Mouse (Mus musculus) spleen, adult 2 months (tissue): ENCODE results near the gene Lsm3. TPM values are rescaled to one million over a fixed set of nuclear protein-coding genes. Genes with fewer than 3 reads are reported as not detected.

ENCODE experiments used
- DNase-seq, 2 experiments: peaks; one replicate each; pipeline versions ENCODE4 v3.0.0 to v3.0.0-alpha.2; 2012 to 2021; ENCODE audit warnings: low spot score in 2 of 2, low read depth in 1 of 2
- H3K27ac ChIP-seq: fragments of 200-500 bp; 2 replicates; pipeline ENCODE4 v1.5.1; 2012; ENCODE audit warnings: low read length, inconsistent platforms; ENCODE audit not compliant: insufficient read depth
- H3K27me3 ChIP-seq: fragments of 200-500 bp; 2 replicates; pipeline ENCODE4 v1.6.1; 2012; ENCODE audit warnings: mild to moderate bottlenecking, moderate library complexity, low read length, inconsistent platforms; ENCODE audit not compliant: control insufficient read depth, insufficient read depth
- H3K36me3 ChIP-seq: fragments of 200-500 bp; 2 replicates; pipeline ENCODE4 v1.6.1; 2012; ENCODE audit warnings: mild to moderate bottlenecking, low read length, inconsistent platforms; ENCODE audit not compliant: control insufficient read depth, insufficient read depth
- H3K4me1 ChIP-seq: fragments of 200-500 bp; 2 replicates; pipeline ENCODE4 v1.6.1; 2011; ENCODE audit warnings: inconsistent platforms; ENCODE audit not compliant: control insufficient read depth, insufficient read depth, insufficient read length
- H3K4me3 ChIP-seq: fragments of 200-500 bp; 2 replicates; pipeline ENCODE4 v1.5.1; 2011; ENCODE audit warnings: mild to moderate bottlenecking, inconsistent platforms; ENCODE audit not compliant: insufficient read depth, insufficient read length; ENCODE audit errors: extremely low read depth
- CTCF ChIP-seq: fragments of 200-500 bp; IDR thresholded peaks from 2 replicates; pipeline ENCODE4 v1.5.1; 2011; ENCODE audit warnings: mild to moderate bottlenecking, inconsistent platforms; ENCODE audit not compliant: insufficient read depth, insufficient read length, insufficient replicate concordance; ENCODE audit errors: extremely low read depth
- POLR2A ChIP-seq: fragments of 200-500 bp; IDR thresholded peaks from 2 replicates; pipeline ENCODE4 v1.6.1; 2011; ENCODE audit warnings: low read depth, low read length, inconsistent platforms
- WGBS: fragments of 180-500 bp; shearing (Covaris S2); methylation state at CpG from one replicate; pipeline ENCODE4 v1.1.7; 2018; 5-methylcytosine and 5-hydroxymethylcytosine counted together
- polyA plus RNA-seq: library from polyadenylated mRNA; depleted of rRNA; stranded (reverse); fragments of >200 nt; gene quantifications from 2 replicates; pipeline ENCODE4 v1.2.3, GENCODE M21; 2012

Lsm3 gene
- polyA plus RNA-seq, 1 experiment = 10.5 TPM

GRCm38 (mm10) chr6:91527227-91527860, 11.6 kb downstream of the Lsm3 start:
- Histone ChIP-seq H3K27me3 (no peaks in the 10 kb centered on the region), H3K4me1 (no peaks in the 10 kb centered on the region), H3K4me3 (no peak overlapping the region), H3K27ac (no peak overlapping the region), H3K36me3 (peaks cover 16% of the 10 kb centered on the region; the same call in 1 of the 2 replicates)
- WGBS = 56% methylated on average over 5 of the region's 5 CpGs
- TF ChIP-seq CTCF (no peak), POLR2A (no peak)
- DNase-seq = no peak

- no peak for DNase-seq
- Histone ChIP-seq H3K4me1 (no peaks in the 10 kb centered on the region), H3K36me3 (peaks cover 11% of the 10 kb centered on the region; the same call in 1 of the 2 replicates), H3K27me3 (no peaks in the 10 kb centered on the region), H3K4me3 (no peak overlapping the region), H3K27ac (no peak overlapping the region)
- TF ChIP-seq POLR2A = no peak
- no peak for TF ChIP-seq CTCF
- 93% methylated on average over 7 of the region's 7 CpGs for WGBS
These were observed 12.5 kb downstream of the Lsm3 start for GRCm38 (mm10) chr6:91528265-91528664.

DNA sequence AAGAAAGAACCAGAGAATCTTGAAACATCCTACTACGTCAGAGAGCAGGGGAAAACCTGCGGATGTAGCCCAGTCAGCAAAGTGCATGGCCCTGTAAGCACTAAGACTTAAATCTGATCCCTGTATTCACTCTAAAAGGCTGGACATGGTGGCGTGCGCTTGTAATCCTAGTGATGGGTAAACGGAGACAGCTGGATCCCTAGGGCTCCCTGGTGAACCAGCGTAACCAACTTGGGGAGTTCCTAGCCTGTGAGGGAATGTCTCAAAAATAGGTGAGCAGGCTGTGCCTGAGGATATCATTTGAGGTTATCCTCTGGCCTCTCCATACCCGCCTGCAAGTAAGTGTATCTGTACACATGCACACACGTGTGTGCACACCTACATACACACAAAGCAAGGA, 14.9 kb downstream of the Lsm3 start:
- H3K4me1 ChIP-seq = no peaks in the 10 kb centered on the region
- no peaks in the 10 kb centered on the region for H3K27me3 ChIP-seq
- H3K27ac ChIP-seq = no peak overlapping the region
- 93% methylated on average over 8 of the region's 8 CpGs for WGBS
- 0 out of 2 replicates have a peak, but pooled peaks cover 1% of the 10 kb centered on the region for H3K36me3 ChIP-seq
- no peak for DNase-seq
- H3K4me3 ChIP-seq = no peak overlapping the region
- TF ChIP-seq CTCF (no peak), POLR2A (no peak)

DNA sequence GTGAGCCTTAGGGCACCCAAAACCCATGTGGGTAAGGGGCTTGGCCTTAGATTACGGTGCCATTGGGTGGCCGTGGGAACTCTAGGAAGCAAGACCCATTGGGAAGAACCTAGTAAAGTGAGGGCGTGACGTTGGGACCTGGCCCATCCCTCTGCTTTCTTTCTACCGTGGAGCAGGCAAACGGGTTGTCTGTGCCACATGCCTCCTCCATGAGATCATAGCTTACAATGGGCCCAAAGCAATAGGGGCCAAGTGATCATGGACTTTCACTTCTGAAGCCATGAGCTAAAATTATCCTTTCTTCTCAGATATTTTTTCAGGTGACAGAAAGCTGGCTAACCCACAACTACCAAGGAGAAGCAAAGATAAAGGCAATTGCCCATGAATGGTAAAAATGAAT, 15.5 kb downstream of the Lsm3 start:
- H3K27me3 ChIP-seq = no peaks in the 10 kb centered on the region
- no peak for TF ChIP-seq CTCF
- TF ChIP-seq POLR2A = no peak
- 86% methylated on average over 6 of the region's 6 CpGs for WGBS
- H3K4me1 ChIP-seq = no peaks in the 10 kb centered on the region
- H3K36me3 ChIP-seq = 0 out of 2 replicates have a peak, but pooled peaks cover 1% of the 10 kb centered on the region
- H3K4me3 ChIP-seq = no peak overlapping the region
- DNase-seq = no peak
- no peak overlapping the region for H3K27ac ChIP-seq

GRCm38 (mm10) chr6:91532661-91533060, 16.9 kb downstream of the Lsm3 start:
- 79% methylated on average over 6 of the region's 6 CpGs for WGBS
- Histone ChIP-seq H3K4me1 (no peaks in the 10 kb centered on the region), H3K36me3 (0 out of 2 replicates have a peak, but pooled peaks cover 1% of the 10 kb centered on the region), H3K27me3 (no peaks in the 10 kb centered on the region), H3K27ac (no peak overlapping the region), H3K4me3 (no peak overlapping the region)
- DNase-seq = no peak
- TF ChIP-seq POLR2A = no peak
- no peak for TF ChIP-seq CTCF

DNA sequence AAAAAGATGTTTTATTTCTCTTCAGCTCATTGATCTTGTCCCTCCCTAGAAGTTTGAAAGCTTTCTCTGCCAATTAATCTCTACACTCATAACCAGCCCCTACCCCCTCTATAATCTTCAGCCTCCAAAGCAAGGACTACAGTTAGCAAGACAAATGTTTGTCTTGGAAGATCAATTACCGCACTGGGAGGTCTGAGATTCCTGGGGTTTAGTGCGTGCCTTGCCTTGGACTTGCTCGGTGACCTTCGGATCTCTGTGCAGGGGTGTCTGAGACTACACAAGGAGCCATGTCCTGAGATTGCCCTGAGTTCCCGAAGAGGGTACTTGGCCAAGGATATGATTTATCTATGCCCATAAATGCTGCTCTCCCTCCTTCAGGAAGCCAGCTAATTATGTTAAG, 17.6 kb downstream of the Lsm3 start:
- DNase-seq = no peak
- Histone ChIP-seq H3K27me3 (no peaks in the 10 kb centered on the region), H3K27ac (no peak overlapping the region), H3K4me3 (no peak overlapping the region), H3K4me1 (no peaks in the 10 kb centered on the region), H3K36me3 (0 out of 2 replicates have a peak, but pooled peaks cover 1% of the 10 kb centered on the region)
- TF ChIP-seq POLR2A (no peak), CTCF (no peak)
- 81% methylated on average over 5 of the region's 5 CpGs for WGBS

DNA sequence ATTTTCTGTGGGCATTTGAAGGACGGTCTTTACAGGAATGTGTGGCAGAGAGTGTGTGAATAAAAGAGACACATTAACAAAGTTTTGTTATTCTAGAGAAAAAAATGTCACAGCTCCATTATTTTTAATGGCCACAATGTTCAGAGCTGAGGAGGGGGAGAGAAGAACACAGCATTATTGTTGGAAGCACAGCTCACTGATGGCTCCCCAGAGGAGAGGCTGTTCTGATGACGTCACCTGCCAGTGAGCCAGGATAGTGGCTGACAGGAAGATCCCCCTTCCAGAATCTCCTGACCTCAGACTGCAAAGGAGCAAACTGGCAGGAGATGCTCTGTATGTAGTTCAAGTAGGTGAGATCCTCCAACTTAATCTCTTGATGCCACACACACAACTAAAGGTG, 18.0 kb downstream of the Lsm3 start:
- no peak for DNase-seq
- Histone ChIP-seq H3K36me3 (no peaks in the 10 kb centered on the region), H3K27me3 (no peaks in the 10 kb centered on the region), H3K27ac (no peak overlapping the region), H3K4me3 (no peak overlapping the region), H3K4me1 (no peaks in the 10 kb centered on the region)
- WGBS = 76% methylated on average over 2 of the region's 2 CpGs
- no peak for TF ChIP-seq POLR2A
- no peak for TF ChIP-seq CTCF
